Mouse (Mus musculus): Measurements from ENCODE around the gene Sct. TPM values are rescaled to one million over a fixed set of nuclear protein-coding genes. Genes with fewer than 3 reads are reported as not detected.
"Not testable (repeated sequence)": the region's sequence is repeated elsewhere in the genome, so short reads cannot be mapped to it uniquely, and the experiment has no call there.

Gene Sct
- total RNA-seq, 2 experiments from 2014 or later = not detected

GRCm38 (mm10) chr7:141291921-141292582, 13.1 kb upstream of the Sct start, which contains the start of gene Drd4:
Drd4 (plus strand) TSS chr7:141292006.
- DNase-seq (ENCODE audit: low spot score) = no peak

- no peak for DNase-seq (ENCODE audit: low spot score)
Observed at GRCm38 (mm10) chr7:141288042-141288441, 9.1 kb upstream of the Sct start.

- DNase-seq (ENCODE audit: low spot score) = no peak
Observed at GRCm38 (mm10) chr7:141282756-141283155, 3.8 kb upstream of the Sct start.

- no peak for DNase-seq (ENCODE audit: low spot score)
Observed at GRCm38 (mm10) chr7:141281442-141281841, 2.5 kb upstream of the Sct start.

GRCm38 (mm10) chr7:141277701-141278678, 943 bp downstream of the Sct start:
- DNase-seq (ENCODE audit: low spot score) = no peak

- DNase-seq (ENCODE audit: low spot score) = no peak
Observed at GRCm38 (mm10) chr7:141276546-141276945, 2.4 kb downstream of the Sct start, which contains the start of gene Cdhr5. Cdhr5 (minus strand) TSS chr7:141276786.

- no peak for DNase-seq (ENCODE audit: low spot score)
Observed at GRCm38 (mm10) chr7:141275356-141275755, 3.6 kb downstream of the Sct start.

GRCm38 (mm10) chr7:141270631-141271030, 8.3 kb downstream of the Sct start:
- no peak for DNase-seq (ENCODE audit: low spot score)

- DNase-seq (ENCODE audit: low spot score) = no peak
Observed at GRCm38 (mm10) chr7:141269273-141269545, 9.7 kb downstream of the Sct start.

GRCm38 (mm10) chr7:141268466-141269272, 10.3 kb downstream of the Sct start:
- no peak for DNase-seq (ENCODE audit: low spot score)

GRCm38 (mm10) chr7:141265739-141266561, 13.0 kb downstream of the Sct start, which contains the start of gene Irf7:
Irf7 (minus strand) TSS chr7:141266481.
- DNase-seq (ENCODE audit: low spot score) = peak; percentile 68

GRCm38 (mm10) chr7:141265411-141265738, 13.6 kb downstream of the Sct start:
- DNase-seq (ENCODE audit: low spot score) = no peak

- DNase-seq (ENCODE audit: low spot score) = peak; percentile 22
Observed at GRCm38 (mm10) chr7:141264761-141265410, 14.0 kb downstream of the Sct start.

GRCm38 (mm10) chr7:141264041-141264700, 14.8 kb downstream of the Sct start:
- DNase-seq (ENCODE audit: low spot score) = no peak

GRCm38 (mm10) chr7:141263640-141264039, 15.3 kb downstream of the Sct start:
- DNase-seq (ENCODE audit: low spot score) = no peak

- no peak for DNase-seq (ENCODE audit: low spot score)
Observed at GRCm38 (mm10) chr7:141261480-141261879, 17.5 kb downstream of the Sct start.

GRCm38 (mm10) chr7:141256159-141256558, 22.8 kb downstream of the Sct start:
- DNase-seq (ENCODE audit: low spot score) = no peak

GRCm38 (mm10) chr7:141250486-141250885, 28.4 kb downstream of the Sct start:
- DNase-seq (ENCODE audit: low spot score) = not testable (repeated sequence)

- no peak for DNase-seq (ENCODE audit: low spot score)
Observed at GRCm38 (mm10) chr7:141231551-141231950, 47.4 kb downstream of the Sct start.

GRCm38 (mm10) chr7:141231111-141231510, 47.8 kb downstream of the Sct start:
- no peak for DNase-seq (ENCODE audit: low spot score)
